Mouse (Mus musculus): ENCODE results near the gene Apoa1.

DNA sequence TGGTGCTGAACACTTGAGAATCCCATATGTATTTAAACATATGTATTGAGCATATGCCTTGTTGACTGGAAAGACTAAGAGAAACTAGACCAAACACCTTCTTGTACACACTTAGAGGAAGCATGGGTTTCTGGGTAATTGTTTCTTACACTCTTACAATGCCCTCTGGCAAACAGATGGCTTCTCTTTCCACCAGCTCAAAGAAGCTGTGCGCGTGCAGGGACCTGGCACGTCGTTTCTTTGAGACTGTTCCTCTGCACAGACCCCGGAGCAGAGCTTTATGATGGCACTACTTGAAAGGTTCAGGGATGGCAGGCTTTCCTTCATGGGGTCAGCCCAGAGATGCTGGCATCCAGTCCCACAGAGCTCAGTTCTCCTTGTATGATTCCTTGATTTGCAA lies 39.4 kb upstream of the Apoa1 start:
- no peak for TF ChIP-seq POLR2A (IDR thresholded peaks at IDR 0.05; ENCODE audit: extremely low read depth, insufficient read depth, low read length)
- TF ChIP-seq CTCF (IDR thresholded peaks at IDR 0.05; ENCODE audit: extremely low read depth, insufficient read depth, low read length) = no peak
